Mouse (Mus musculus) E14TG2a.4 (cell line): ENCODE results near the gene Akap13.

Experiments used
- CTCF ChIP-seq: conservative IDR thresholded peaks from 2 replicates; pipeline ENCODE4 v1.5.1; 2014; ENCODE audit warnings: low read length
- POU5F1 ChIP-seq: IDR thresholded peaks from 2 replicates; pipeline ENCODE4 v1.6.1; 2014; ENCODE audit warnings: low read length, borderline replicate concordance

DNA sequence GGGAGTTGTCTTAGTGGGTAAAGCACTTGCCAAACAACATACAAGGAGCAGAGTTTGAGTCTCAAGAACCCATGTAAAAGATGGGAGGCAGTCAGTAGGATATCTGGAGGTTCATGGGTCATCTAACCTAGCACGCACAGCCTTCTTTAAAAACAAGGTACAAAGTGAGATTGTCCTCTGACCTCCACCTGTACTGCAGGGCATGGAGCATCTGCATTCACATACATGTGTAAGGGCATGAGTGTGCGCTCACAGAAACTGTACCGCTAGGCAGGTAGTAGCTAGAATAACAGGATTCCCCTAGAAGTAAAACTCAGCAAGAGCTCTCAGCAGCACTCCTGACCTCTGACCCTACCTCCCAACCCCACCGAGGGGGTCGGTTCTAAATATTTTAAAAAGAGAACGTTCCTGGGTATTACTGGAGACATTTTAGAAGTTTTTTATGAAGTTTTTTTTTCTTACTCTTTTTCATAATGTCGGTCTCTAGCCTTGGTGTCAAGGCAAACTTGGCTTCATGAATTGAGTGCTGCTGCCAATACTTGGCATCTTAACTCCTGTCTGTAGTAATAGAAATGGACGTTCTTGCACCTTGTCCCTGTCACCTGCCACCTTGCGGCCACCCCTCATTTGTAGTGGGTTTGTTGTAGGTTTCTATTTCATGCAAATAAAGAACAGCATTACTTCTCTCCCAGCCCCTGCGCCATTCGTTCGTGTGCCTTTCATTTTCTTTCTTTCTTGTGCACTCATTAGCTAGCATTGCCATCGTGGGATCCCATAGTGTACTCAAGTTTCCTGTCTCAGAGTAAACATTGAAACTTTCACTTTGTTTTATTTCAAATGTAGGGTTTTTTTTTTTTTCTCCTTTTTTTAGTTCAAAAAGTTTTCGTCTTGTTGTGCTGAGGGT lies 61.6 kb downstream of the Akap13 start:
- TF ChIP-seq CTCF (no peak), POU5F1 (no peak)
